Mouse (Mus musculus): ENCODE measurements around the gene Bcar3. TPM values are rescaled to one million over a fixed set of nuclear protein-coding genes. Genes with fewer than 3 reads are reported as not detected.

The Bcar3 gene
- polyA plus RNA-seq, 1 experiment from 2014 or later: 14.1 TPM

DNA sequence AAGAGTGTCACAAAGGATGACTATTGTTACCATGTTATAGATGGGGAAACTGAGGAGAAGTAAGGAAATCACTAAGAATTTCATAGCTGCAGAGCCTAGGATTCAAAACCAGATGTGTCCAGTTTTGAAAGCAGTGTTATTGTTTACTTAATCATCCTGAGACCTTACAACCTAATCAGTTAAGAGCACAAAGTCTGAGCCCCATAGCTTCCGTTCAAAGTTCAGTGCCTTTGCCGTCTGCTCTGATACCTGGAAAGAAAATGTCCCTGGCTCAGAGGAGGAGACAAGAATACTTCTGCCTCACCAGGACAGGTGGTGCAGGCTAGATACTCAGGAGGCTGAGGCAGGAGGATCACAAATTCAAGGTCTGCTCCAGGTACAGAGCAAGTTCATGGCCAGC is 117.7 kb downstream of the Bcar3 start:
- no peak overlapping the region for H3K9ac ChIP-seq

DNA sequence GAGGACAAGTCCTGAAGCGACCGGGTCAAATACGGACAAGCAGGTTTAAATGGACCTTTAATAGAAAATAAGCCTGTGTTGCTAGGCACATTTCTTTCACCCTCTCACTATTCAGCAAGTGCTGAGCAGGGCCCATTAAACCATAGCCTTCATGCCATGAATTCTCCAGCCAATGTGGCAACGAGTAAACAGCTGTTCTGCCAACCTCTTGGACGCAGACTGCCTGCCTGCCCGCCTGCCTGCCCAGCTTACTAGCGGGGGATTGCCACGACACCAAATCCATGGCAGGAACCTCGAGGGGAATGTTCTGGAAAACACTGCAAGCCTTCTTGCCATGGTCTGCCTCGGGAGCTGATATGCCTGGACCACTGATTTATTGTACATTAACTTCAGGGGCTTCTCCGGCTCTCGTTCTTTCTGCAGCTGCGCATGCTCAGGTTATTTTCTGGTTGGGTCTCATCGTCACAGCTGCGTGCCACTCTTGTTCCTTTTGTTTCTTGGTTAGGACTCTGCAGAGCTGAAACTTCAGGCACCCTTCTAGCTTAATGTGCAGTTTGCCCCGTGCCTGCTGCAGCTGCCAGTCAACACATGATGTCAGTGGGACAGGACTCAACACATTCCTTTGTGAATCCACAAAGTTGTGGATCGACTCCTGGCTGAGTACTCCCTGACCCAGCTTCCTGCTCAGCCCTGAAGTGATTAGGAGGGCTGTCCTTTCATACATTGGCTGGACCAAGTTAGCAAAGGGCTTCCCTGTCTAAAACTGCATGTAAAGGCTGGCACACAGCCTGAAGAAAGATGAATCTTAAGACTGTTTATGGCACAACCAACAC is 120.0 kb downstream of the Bcar3 start:
- ATAC-seq (ENCODE audit: insufficient read depth, low FRiP score, low read depth): peak; percentile 35; the same call in 1 of the 2 replicates
- H3K9me3 ChIP-seq: no peaks in the 10 kb centered on the region
- H3K9ac ChIP-seq: no peak overlapping the region
- no peak overlapping the region for H3K27ac ChIP-seq
- no peaks in the 10 kb centered on the region for H3K36me3 ChIP-seq
- H3K27me3 ChIP-seq (replicated peaks): no peaks in the 10 kb centered on the region
- 26% methylated on average over 17 of the region's 17 CpGs for WGBS
- H3K4me1 ChIP-seq: peaks cover 3% of the 10 kb centered on the region; the same call in 1 of the 2 replicates
- H3K4me3 ChIP-seq (replicated peaks): 0 out of 2 replicates have a peak overlapping the region, but pooled peaks have one; percentile 7
- H3K4me2 ChIP-seq: peak overlapping the region; percentile 42

More for the DNA sequence above, 117.7 kb downstream of the Bcar3 start:
- Histone ChIP-seq H3K4me1 (peaks cover 3% of the 10 kb centered on the region; the same call in 1 of the 2 replicates), H3K4me3 (replicated peaks) (no peak overlapping the region), H3K9me3 (no peaks in the 10 kb centered on the region), H3K27me3 (replicated peaks) (no peaks in the 10 kb centered on the region), H3K27ac (no peak overlapping the region), H3K36me3 (no peaks in the 10 kb centered on the region), H3K4me2 (no peak overlapping the region)
- ATAC-seq (ENCODE audit: insufficient read depth, low FRiP score, low read depth): no peak
- 48% methylated on average over 2 of the region's 2 CpGs for WGBS

DNA sequence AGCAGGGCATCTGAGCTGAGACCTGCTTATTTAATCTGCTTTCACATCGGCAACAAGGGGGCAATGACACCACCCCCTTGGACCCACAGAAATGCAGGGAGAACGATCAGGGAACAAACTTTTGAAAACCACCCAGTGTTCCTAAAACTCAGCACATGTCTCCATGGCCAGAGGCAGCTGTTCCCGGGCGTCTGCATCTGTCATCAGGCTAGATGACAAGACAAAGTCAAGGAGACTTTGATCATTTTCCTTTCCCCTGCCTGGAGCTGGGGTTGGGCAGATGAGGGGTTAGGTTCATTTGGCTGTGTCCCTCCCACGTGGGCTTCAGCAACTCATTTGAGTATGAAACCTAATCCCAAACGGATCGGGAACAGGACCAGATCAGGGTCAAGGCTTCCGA is 120.9 kb downstream of the Bcar3 start:
- H3K4me3 ChIP-seq (replicated peaks): no peak overlapping the region
- H3K27me3 ChIP-seq (replicated peaks): no peaks in the 10 kb centered on the region
- WGBS: 60% methylated on average over 8 of the region's 8 CpGs
- H3K9ac ChIP-seq: no peak overlapping the region
- no peaks in the 10 kb centered on the region for H3K36me3 ChIP-seq
- peaks cover 3% of the 10 kb centered on the region; the same call in 1 of the 2 replicates for H3K4me1 ChIP-seq
- H3K27ac ChIP-seq: no peak overlapping the region
- H3K9me3 ChIP-seq: no peaks in the 10 kb centered on the region
- no peak for ATAC-seq (ENCODE audit: insufficient read depth, low FRiP score, low read depth)
- H3K4me2 ChIP-seq: no peak overlapping the region

DNA sequence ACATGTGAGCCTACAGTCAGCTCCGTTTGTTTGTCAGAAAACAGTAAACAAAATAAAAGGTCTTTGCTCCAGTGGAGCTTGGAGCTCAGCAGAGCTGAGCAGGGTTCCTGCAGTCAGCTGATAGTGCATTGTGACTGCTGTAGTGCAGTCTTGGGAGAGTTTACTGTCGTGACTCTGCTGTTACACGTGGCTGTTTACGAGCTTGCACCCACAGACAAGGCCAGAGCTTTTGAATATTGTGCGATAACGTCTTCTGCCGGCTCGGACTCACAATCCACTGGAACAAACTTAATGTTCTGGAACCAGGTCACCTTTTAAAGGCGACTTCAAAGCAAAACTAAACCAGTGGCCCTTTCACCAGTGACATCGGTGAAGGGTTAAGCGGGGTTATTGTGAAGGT is 123.5 kb downstream of the Bcar3 start:
- ATAC-seq (ENCODE audit: insufficient read depth, low FRiP score, low read depth): no peak
- no peaks in the 10 kb centered on the region for H3K9me3 ChIP-seq
- H3K36me3 ChIP-seq: no peaks in the 10 kb centered on the region
- no peak overlapping the region for H3K27ac ChIP-seq
- H3K27me3 ChIP-seq (replicated peaks): no peaks in the 10 kb centered on the region
- no peak overlapping the region for H3K4me2 ChIP-seq
- WGBS: 65% methylated on average over 11 of the region's 11 CpGs
- H3K4me1 ChIP-seq: peaks cover 3% of the 10 kb centered on the region; the same call in 1 of the 2 replicates
- no peak overlapping the region for H3K9ac ChIP-seq
- no peak overlapping the region for H3K4me3 ChIP-seq (replicated peaks)

DNA sequence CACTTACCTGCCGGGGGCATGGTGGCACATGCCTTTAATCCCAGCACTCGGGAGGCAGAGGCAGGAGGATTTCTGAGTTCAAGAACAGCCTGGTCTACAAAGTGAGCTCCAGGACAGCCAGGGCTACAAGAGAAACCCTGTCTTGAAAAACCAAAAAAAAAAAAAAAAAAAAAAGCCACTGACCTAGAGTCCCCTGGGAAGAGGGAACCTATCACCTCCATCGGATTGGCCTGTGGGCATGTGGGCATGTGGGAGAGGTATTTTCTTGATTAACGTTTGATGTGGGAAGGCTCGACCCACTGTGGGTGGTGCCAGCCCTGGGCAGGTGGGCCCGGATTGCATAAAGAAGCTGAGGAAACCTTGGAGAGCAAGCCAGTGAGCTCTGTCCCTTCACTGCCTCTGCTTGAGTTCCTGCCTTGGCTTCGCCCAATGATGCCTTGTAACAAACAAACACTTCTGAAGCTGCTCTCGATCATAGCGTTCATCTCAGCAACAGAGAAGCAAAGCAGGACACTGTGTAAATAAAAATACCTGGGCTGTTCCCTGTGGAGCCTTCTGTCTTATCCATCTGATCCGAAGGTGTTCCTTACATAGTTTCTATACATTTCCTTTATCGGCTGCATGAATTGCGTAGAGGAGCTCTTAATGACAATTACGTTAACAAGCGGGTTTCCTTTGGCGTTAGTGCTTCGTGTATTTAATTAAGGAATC is 124.8 kb downstream of the Bcar3 start:
- H3K9ac ChIP-seq: no peak overlapping the region
- H3K9me3 ChIP-seq: no peaks in the 10 kb centered on the region
- H3K27me3 ChIP-seq (replicated peaks): no peaks in the 10 kb centered on the region
- 44% methylated on average over 16 of the region's 16 CpGs for WGBS
- H3K36me3 ChIP-seq: no peaks in the 10 kb centered on the region
- H3K4me1 ChIP-seq: peaks cover 2% of the 10 kb centered on the region; the same call in 1 of the 2 replicates
- no peak for ATAC-seq (ENCODE audit: insufficient read depth, low FRiP score, low read depth)
- peak overlapping the region; percentile 84 for H3K4me2 ChIP-seq
- H3K27ac ChIP-seq: no peak overlapping the region
- H3K4me3 ChIP-seq (replicated peaks): peak overlapping the region; percentile 67; the same call in 1 of the 2 replicates

DNA sequence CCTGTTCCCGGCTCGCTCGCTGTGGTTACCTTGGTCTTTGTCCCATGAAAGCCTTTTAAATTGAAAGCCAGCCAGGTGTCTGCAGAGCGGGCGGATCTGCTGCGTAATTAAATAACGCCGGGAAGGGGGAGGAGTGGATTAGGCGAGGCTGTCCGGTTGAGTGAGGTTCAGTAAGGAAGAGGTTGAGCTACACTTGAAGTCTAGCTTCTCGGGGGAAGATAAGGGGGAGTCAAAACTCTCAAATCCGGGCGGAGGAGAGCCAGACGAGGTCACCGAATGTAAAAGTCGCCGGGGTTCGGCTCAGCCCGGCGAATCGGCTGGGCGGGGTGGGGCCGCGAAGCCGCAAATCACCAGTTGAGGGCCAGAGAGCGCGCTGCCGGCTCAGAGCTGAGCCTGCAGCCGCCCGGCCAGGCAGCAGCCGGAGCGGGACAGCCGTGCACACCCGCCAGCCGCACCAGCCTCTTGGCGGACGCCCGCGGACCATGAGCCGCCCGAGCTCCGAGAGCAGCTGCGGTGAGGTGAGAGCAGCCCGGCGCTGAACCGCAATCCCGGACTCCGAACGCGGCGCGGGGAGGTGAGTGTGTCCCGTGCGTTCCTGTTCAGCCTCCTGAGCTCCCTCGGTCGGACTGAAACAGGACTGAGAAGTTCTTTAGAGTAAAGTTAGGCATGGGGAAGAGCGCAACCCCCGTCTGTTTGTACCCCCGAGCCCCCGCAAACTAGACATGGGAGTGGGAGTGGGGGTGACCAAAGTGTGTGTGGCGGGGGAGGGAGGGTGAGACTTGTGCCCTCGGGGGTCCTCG is 125.9 kb downstream of the Bcar3 start:
- peak; percentile 82 for ATAC-seq (ENCODE audit: insufficient read depth, low FRiP score, low read depth)
- Histone ChIP-seq H3K36me3 (no peaks in the 10 kb centered on the region), H3K4me1 (no peaks in the 10 kb centered on the region; the same call in 1 of the 2 replicates), H3K4me2 (peak overlapping the region; percentile 84), H3K9me3 (no peaks in the 10 kb centered on the region), H3K9ac (peak overlapping the region; percentile 69), H3K27ac (peak overlapping the region; percentile 80), H3K27me3 (replicated peaks) (no peaks in the 10 kb centered on the region), H3K4me3 (replicated peaks) (peak overlapping the region; percentile 67)
- under 1% methylated on average over 63 of the region's 63 CpGs for WGBS

DNA sequence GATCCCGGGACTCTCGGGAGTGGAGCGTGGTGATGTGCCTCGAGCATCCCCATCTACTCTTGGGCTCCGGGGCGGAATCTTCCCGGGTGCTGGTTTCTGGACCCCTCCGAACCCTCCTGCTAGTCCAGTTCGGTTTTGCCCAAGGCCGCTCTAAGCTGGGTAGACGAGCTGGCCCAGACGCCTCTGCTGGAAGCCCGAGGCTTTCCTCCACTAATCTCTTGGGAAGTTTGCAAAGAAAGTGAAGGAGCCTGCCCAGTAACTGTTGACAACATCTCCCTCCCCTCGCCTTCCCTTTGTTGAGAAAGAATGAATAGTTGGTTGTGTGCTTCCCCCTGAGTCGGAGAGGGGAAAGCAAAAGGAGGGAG is 126.5 kb downstream of the Bcar3 start:
- Histone ChIP-seq H3K27ac (peak overlapping the region; percentile 80), H3K4me3 (replicated peaks) (peak overlapping the region; percentile 67), H3K36me3 (no peaks in the 10 kb centered on the region), H3K9ac (peak overlapping the region; percentile 69; the same call in 1 of the 2 replicates), H3K4me2 (peak overlapping the region; percentile 84), H3K9me3 (no peaks in the 10 kb centered on the region), H3K27me3 (replicated peaks) (no peaks in the 10 kb centered on the region), H3K4me1 (no peaks in the 10 kb centered on the region; the same call in 1 of the 2 replicates)
- under 1% methylated on average over 15 of the region's 15 CpGs for WGBS
- no peak; the same call in 1 of the 2 replicates for ATAC-seq (ENCODE audit: insufficient read depth, low FRiP score, low read depth)

DNA sequence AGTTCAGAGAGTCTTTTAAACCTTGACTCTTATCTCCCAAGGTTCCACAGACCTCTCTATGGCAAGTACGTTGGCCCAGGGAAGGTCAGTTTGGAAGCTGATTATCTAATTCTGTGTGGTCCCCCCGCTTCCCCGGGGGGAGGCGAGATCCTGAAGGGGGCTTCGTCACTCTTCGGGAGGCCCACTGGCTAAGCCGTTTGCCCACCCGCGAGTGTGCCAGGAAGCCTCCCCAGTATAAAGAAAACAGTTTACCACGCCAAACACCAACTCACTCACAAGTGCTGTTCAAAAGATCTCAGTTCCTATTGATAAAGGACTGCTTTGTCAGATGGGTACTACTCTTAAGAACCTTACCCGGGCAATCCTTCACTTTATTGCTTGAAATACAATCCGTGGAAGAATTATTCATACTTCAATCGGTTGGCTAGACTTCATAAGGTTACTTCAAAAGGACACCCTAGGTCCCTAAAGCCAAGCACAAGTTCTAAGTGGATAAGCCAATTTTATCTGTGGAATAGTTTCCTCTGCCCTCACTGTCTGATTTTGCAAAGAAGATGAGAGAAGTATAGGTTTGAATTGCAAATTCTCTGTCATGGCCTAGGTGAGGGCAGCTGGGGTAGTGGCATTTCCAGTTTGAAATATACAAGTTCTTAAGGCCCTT is 127.2 kb downstream of the Bcar3 start:
- Histone ChIP-seq H3K4me1 (no peaks in the 10 kb centered on the region; the same call in 1 of the 2 replicates), H3K4me3 (replicated peaks) (peak overlapping the region; percentile 67), H3K27ac (no peak overlapping the region), H3K4me2 (peak overlapping the region; percentile 84), H3K9me3 (no peaks in the 10 kb centered on the region), H3K36me3 (no peaks in the 10 kb centered on the region), H3K27me3 (replicated peaks) (no peaks in the 10 kb centered on the region), H3K9ac (no peak overlapping the region)
- ATAC-seq (ENCODE audit: insufficient read depth, low FRiP score, low read depth): no peak
- WGBS: 32% methylated on average over 13 of the region's 13 CpGs

DNA sequence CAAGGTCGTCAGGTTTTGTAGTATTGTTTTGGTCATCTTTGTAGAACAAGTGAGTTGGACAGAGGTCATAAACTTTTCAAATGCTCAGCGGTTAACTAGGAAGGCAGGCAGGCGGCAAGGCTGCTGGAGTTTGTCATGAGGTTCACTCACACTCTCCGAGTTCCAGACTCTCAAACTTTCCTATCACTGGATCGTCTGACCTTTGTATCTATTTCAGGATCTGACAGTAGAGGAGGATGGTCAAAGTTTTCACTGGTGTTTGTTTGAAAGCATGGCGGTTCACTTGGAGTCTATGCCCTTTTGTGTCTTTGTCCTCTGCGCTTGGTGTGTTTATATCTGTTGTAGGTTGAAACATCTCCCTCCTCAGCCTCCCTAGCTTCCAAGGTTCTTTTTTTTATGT is 127.9 kb downstream of the Bcar3 start:
- no peaks in the 10 kb centered on the region; the same call in 1 of the 2 replicates for H3K4me1 ChIP-seq
- no peak overlapping the region for H3K27ac ChIP-seq
- H3K4me2 ChIP-seq: peak overlapping the region; percentile 84; the same call in 1 of the 2 replicates
- no peak for ATAC-seq (ENCODE audit: insufficient read depth, low FRiP score, low read depth)
- H3K27me3 ChIP-seq (replicated peaks): no peaks in the 10 kb centered on the region
- H3K36me3 ChIP-seq: no peaks in the 10 kb centered on the region
- 61% methylated on average over 7 of the region's 7 CpGs for WGBS
- no peak overlapping the region for H3K4me3 ChIP-seq (replicated peaks)
- H3K9me3 ChIP-seq: no peaks in the 10 kb centered on the region
- no peak overlapping the region for H3K9ac ChIP-seq

DNA sequence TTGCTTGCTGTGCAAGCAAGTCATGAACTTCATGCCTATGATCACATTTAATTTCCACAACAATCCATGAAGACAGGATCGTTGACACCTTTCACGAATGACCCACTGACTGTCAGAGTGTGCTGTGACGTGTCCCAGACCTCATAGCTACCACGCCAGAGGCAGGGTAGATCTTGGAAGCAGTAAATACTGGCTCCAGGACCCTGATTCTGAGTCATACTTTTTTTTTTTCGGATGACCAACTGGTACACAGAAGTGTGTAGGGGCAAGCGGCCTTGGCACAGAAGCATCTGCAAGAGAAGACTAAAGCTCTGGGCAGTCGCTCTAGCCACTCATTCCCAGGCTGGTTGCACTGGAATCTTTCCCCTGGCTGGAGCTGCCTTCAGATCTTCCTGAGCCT is 128.3 kb downstream of the Bcar3 start:
- ATAC-seq (ENCODE audit: insufficient read depth, low FRiP score, low read depth): no peak
- Histone ChIP-seq H3K9ac (no peak overlapping the region), H3K27ac (no peak overlapping the region), H3K4me1 (no peaks in the 10 kb centered on the region; the same call in 1 of the 2 replicates), H3K9me3 (no peaks in the 10 kb centered on the region), H3K36me3 (no peaks in the 10 kb centered on the region), H3K27me3 (replicated peaks) (no peaks in the 10 kb centered on the region), H3K4me2 (no peak overlapping the region), H3K4me3 (replicated peaks) (no peak overlapping the region)
- 74% methylated on average over 7 of the region's 7 CpGs for WGBS

DNA sequence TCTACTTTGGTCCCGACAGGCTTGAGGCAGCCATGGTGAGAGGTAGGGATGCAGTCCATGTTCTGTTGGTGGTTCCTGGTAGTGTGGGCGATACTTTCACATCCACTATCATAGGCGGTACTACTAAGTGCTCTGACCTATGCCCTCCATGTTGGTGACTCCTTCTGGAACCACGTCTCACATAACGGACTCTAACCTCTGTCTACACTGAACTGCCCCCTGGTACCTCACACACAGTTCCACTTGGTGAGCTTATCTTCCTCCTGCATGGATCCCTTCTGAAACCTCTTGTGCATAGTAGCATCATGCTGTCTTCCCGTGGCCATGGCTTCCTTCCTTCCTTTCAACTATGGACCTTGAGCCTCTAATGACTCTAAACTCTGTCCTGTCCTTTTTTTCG is 129.7 kb downstream of the Bcar3 start:
- no peak overlapping the region for H3K9ac ChIP-seq
- no peak overlapping the region for H3K27ac ChIP-seq
- no peak overlapping the region for H3K4me2 ChIP-seq
- 84% methylated on average over 7 of the region's 7 CpGs for WGBS
- no peaks in the 10 kb centered on the region for H3K36me3 ChIP-seq
- no peaks in the 10 kb centered on the region for H3K27me3 ChIP-seq (replicated peaks)
- H3K4me1 ChIP-seq: no peaks in the 10 kb centered on the region; the same call in 1 of the 2 replicates
- ATAC-seq (ENCODE audit: insufficient read depth, low FRiP score, low read depth): no peak
- H3K9me3 ChIP-seq: no peaks in the 10 kb centered on the region
- no peak overlapping the region for H3K4me3 ChIP-seq (replicated peaks)

Data from stomach, embryonic 15.5 days (tissue).